Mouse (Mus musculus) liver, postnatal 0 days (tissue): ENCODE data around the gene Zfp219. TPM values are rescaled to one million over a fixed set of nuclear protein-coding genes. Genes with fewer than 3 reads are reported as not detected.

Source experiments
- ATAC-seq: fragments of 200-750 bp; cut with Nextera tagmentation; 2 replicates; pipeline ENCODE4 v1.8.0; 2017; ENCODE audit warnings: mild to moderate bottlenecking, moderate library complexity
- DNase-seq: peaks from one replicate; pipeline ENCODE4 v3.0.0-alpha.2; 2016
- H3K27ac ChIP-seq: fragments of 300-500 bp; sonication (generic); 2 replicates; pipeline ENCODE4 v1.5.1; 2014; ENCODE audit warnings: antibody characterized with exemption, moderate library complexity, mild to moderate bottlenecking, low read depth
- H3K27me3 ChIP-seq: fragments of 300-500 bp; sonication (generic); 2 replicates; pipeline ENCODE4 v1.6.1; 2014; ENCODE audit warnings: low read length, control low read depth, mixed read lengths; ENCODE audit not compliant: insufficient read depth
- H3K36me3 ChIP-seq: fragments of 300-500 bp; sonication (generic); replicated peaks from 2 replicates; pipeline ENCODE4 v1.6.1; 2014; ENCODE audit warnings: mild to moderate bottlenecking, control low read depth, low read length, moderate library complexity, mixed read lengths; ENCODE audit not compliant: insufficient read depth
- H3K4me1 ChIP-seq: fragments of 300-500 bp; sonication (generic); 2 replicates; pipeline ENCODE4 v1.6.1; 2014; ENCODE audit warnings: antibody characterized with exemption, mild to moderate bottlenecking, control low read depth; ENCODE audit not compliant: insufficient read depth
- H3K4me2 ChIP-seq: fragments of 300-500 bp; sonication (generic); 2 replicates; pipeline ENCODE4 v1.6.1; 2014; ENCODE audit warnings: low read depth, mild to moderate bottlenecking, low read length, moderate library complexity, mixed read lengths
- H3K4me3 ChIP-seq: fragments of 300-500 bp; sonication (generic); 2 replicates; pipeline ENCODE4 v1.5.1; 2014; ENCODE audit warnings: low read depth, low read length
- H3K9ac ChIP-seq: fragments of 300-500 bp; sonication (generic); replicated peaks from 2 replicates; pipeline ENCODE4 v1.6.1; 2014; ENCODE audit warnings: mild to moderate bottlenecking, moderate library complexity
- H3K9me3 ChIP-seq: fragments of 300-500 bp; sonication (generic); 2 replicates; pipeline ENCODE4 v1.6.1; 2016; ENCODE audit warnings: mild to moderate bottlenecking, control low read depth, low read length, mixed read lengths
- CTCF ChIP-seq: sonication (generic); IDR thresholded peaks from 2 replicates; pipeline ENCODE4 v1.5.1; 2016; ENCODE audit warnings: antibody characterized with exemption, low read depth
- EP300 ChIP-seq: IDR thresholded peaks from 2 replicates; pipeline ENCODE4 v1.6.1; 2016; ENCODE audit warnings: antibody characterized with exemption, low read depth, mild to moderate bottlenecking
- WGBS: fragments of 180-500 bp; shearing (Covaris S2); extraction: QIAGEN DNeasy Blood & Tissue Kit; methylation state at CpG from one replicate; pipeline ENCODE4 v1.1.7; 2014; ENCODE audit not compliant: insufficient replicate concordance; 5-methylcytosine and 5-hydroxymethylcytosine counted together
- polyA plus RNA-seq: library from polyadenylated mRNA; unstranded; fragments of >200 nt; fragmentation: Nextera tagmentation; extraction: Ambion mirVana; gene quantifications from 2 replicates; pipeline ENCODE4 v1.2.1, GENCODE M21; 2015

Gene Zfp219
- polyA plus RNA-seq, 1 experiment from 2014 or later, result 8.8 TPM

- whole genome bisulfite sequencing, result 85% methylated on average over 13 of the region's 13 CpGs
- no peaks in the 10 kb centered on the region for H3K9me3 ChIP-seq
- H3K4me3 ChIP-seq, result no peak overlapping the region
- no peak overlapping the region for H3K27ac ChIP-seq
- no peaks in the 10 kb centered on the region for H3K27me3 ChIP-seq
- DNase-seq (peak; percentile 10), ATAC-seq (no peak)
- peaks cover 26% of the 10 kb centered on the region; the same call in 1 of the 2 replicates for H3K36me3 ChIP-seq
- TF ChIP-seq EP300 (no peak), CTCF (peak; percentile 43)
- H3K4me1 ChIP-seq, result 0 out of 2 replicates have a peak, but pooled peaks cover 3% of the 10 kb centered on the region
- H3K9ac ChIP-seq, result no peak overlapping the region
- H3K4me2 ChIP-seq, result no peak overlapping the region
Observed at GRCm38 (mm10) chr14:51996231-51996841, 24.2 kb downstream of the Zfp219 start.

- no peak overlapping the region for H3K4me2 ChIP-seq
- no peak overlapping the region for H3K27ac ChIP-seq
- no peak overlapping the region for H3K9ac ChIP-seq
- H3K9me3 ChIP-seq, result no peaks in the 10 kb centered on the region
- 45% methylated on average over 12 of the region's 12 CpGs for WGBS
- ATAC-seq (no peak), DNase-seq (peak; percentile 14)
- TF ChIP-seq CTCF (no peak), EP300 (no peak)
- 0 out of 2 replicates have a peak, but pooled peaks cover 3% of the 10 kb centered on the region for H3K4me1 ChIP-seq
- no peaks in the 10 kb centered on the region for H3K27me3 ChIP-seq
- H3K36me3 ChIP-seq, result peaks cover 24% of the 10 kb centered on the region; the same call in 1 of the 2 replicates
- no peak overlapping the region for H3K4me3 ChIP-seq
Observed at GRCm38 (mm10) chr14:51995219-51995871, 25.2 kb downstream of the Zfp219 start.

GRCm38 (mm10) chr14:51994453-51994852 lies 26.1 kb downstream of the Zfp219 start:
- ATAC-seq (no peak), DNase-seq (no peak)
- no peak for TF ChIP-seq CTCF
- TF ChIP-seq EP300, result no peak
- Histone ChIP-seq H3K36me3 (peaks cover 28% of the 10 kb centered on the region; the same call in 1 of the 2 replicates), H3K4me2 (no peak overlapping the region), H3K4me3 (no peak overlapping the region), H3K4me1 (0 out of 2 replicates have a peak, but pooled peaks cover 3% of the 10 kb centered on the region), H3K27ac (no peak overlapping the region), H3K27me3 (no peaks in the 10 kb centered on the region), H3K9me3 (no peaks in the 10 kb centered on the region), H3K9ac (no peak overlapping the region)
- WGBS, result 68% methylated on average over 4 of the region's 4 CpGs

- H3K4me1 ChIP-seq, result peaks cover 25% of the 10 kb centered on the region
- peaks cover 20% of the 10 kb centered on the region; the same call in 1 of the 2 replicates for H3K36me3 ChIP-seq
- H3K27me3 ChIP-seq, result no peaks in the 10 kb centered on the region
- TF ChIP-seq CTCF (no peak), EP300 (no peak)
- 0 out of 2 replicates have a peak overlapping the region, but pooled peaks have one; percentile 26 for H3K4me2 ChIP-seq
- H3K9me3 ChIP-seq, result no peaks in the 10 kb centered on the region
- no peak overlapping the region for H3K9ac ChIP-seq
- WGBS, result 59% methylated on average over 12 of the region's 12 CpGs
- H3K27ac ChIP-seq, result no peak overlapping the region
- no peak for ATAC-seq
- no peak for DNase-seq
- no peak overlapping the region for H3K4me3 ChIP-seq
Observed at GRCm38 (mm10) chr14:51989461-51989970, 31.0 kb downstream of the Zfp219 start.

- TF ChIP-seq CTCF (no peak), EP300 (no peak)
- Histone ChIP-seq H3K4me3 (no peak overlapping the region), H3K9me3 (no peaks in the 10 kb centered on the region), H3K4me2 (no peak overlapping the region), H3K36me3 (peaks cover 17% of the 10 kb centered on the region; the same call in 1 of the 2 replicates), H3K27me3 (no peaks in the 10 kb centered on the region; the same call in 1 of the 2 replicates), H3K9ac (no peak overlapping the region), H3K4me1 (peaks cover 32% of the 10 kb centered on the region), H3K27ac (no peak overlapping the region)
- no peak for ATAC-seq
- 84% methylated on average over 12 of the region's 12 CpGs for WGBS
- peak; percentile 11 for DNase-seq
Observed at GRCm38 (mm10) chr14:51988731-51989130, 31.8 kb downstream of the Zfp219 start.

- peaks cover 32% of the 10 kb centered on the region for H3K4me1 ChIP-seq
- no peaks in the 10 kb centered on the region for H3K9me3 ChIP-seq
- ATAC-seq, result no peak
- no peaks in the 10 kb centered on the region; the same call in 1 of the 2 replicates for H3K27me3 ChIP-seq
- H3K9ac ChIP-seq, result no peak overlapping the region
- H3K4me2 ChIP-seq, result peak overlapping the region; percentile 100
- 66% methylated on average over 6 of the region's 6 CpGs for WGBS
- DNase-seq, result peak; percentile 16
- TF ChIP-seq CTCF (no peak), EP300 (peak; percentile 43; the same call in 1 of the 2 replicates)
- no peak overlapping the region for H3K4me3 ChIP-seq
- H3K36me3 ChIP-seq, result peaks cover 16% of the 10 kb centered on the region; the same call in 1 of the 2 replicates
- peak overlapping the region; percentile 70; the same call in 1 of the 2 replicates for H3K27ac ChIP-seq
Observed at GRCm38 (mm10) chr14:51987177-51987576, 33.4 kb downstream of the Zfp219 start.
